Mouse (Mus musculus): ENCODE measurements around the gene Cd9. TPM values are rescaled to one million over a fixed set of nuclear protein-coding genes. Genes with fewer than 3 reads are reported as not detected.

Cd9 gene
- total and polyA plus RNA-seq, 2 experiments from 2014 or later: 49.1 to 105 TPM

DNA sequence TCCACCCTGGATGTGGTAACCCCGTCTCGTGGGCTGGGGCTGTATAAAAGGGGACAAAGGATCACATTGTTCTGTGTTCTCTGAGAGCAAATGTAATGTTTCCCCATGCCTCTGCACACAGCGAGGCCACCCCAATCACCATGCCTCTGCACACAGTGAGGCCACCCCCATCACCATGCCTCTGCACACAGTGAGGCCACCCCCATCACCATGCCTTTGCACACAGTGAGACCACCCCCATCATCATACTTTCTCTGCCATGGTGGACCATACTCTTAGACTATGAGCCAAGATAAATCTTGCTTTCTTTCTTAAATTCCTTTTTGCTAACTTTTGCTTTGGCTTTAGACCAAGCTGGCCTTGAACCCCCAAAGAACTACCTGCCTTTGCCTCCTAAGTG, 61.3 kb downstream of the Cd9 start:
- no peaks in the 10 kb centered on the region for H3K36me3 ChIP-seq (ENCODE audit: insufficient read depth, low read length)
- no peaks in the 10 kb centered on the region for H3K27me3 ChIP-seq (ENCODE audit: insufficient read depth, low read length)
- no peaks in the 10 kb centered on the region for H3K4me1 ChIP-seq (ENCODE audit: insufficient read depth, low read length)
- no peak overlapping the region for H3K9ac ChIP-seq (replicated peaks; ENCODE audit: low read length, poor library complexity, severe bottlenecking)
- ATAC-seq (ENCODE audit: low FRiP score) (no peak), DNase-seq (ENCODE audit: low spot score) (no peak)
- 68% methylated on average over 3 of the region's 3 CpGs for WGBS
- H3K27ac ChIP-seq (ENCODE audit: low read depth, low read length): no peak overlapping the region
- no peak for TF ChIP-seq CTCF (IDR thresholded peaks at IDR 0.05)
- H3K4me2 ChIP-seq (ENCODE audit: low read depth, low read length, poor library complexity, severe bottlenecking): no peak overlapping the region
- no peaks in the 10 kb centered on the region for H3K9me3 ChIP-seq (ENCODE audit: low read length)
- H3K4me3 ChIP-seq (ENCODE audit: low read depth, low read length): no peak overlapping the region

DNA sequence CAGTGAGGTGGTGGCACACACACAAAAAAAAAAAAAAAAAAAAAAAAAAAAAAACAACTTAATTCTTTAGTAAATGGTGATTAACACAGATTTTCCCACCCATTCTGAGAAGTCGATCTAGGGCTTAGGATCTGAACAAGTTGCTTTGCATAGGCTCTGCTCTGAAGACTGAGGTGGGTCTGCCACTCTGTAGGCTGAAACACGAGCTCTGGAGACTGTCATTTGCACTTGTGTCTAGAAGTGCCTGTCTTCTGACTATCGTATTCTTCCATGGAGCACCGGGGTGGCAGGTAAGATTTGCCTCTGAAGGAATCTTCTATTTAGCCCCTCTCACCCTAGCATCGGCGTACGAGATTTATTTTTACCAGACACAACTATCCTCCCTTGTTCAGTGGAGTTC, 62.1 kb downstream of the Cd9 start:
- DNase-seq (ENCODE audit: low spot score) (no peak), ATAC-seq (ENCODE audit: low FRiP score) (no peak)
- Histone ChIP-seq H3K27me3 (ENCODE audit: insufficient read depth, low read length) (no peaks in the 10 kb centered on the region), H3K4me3 (ENCODE audit: low read depth, low read length) (no peak overlapping the region), H3K9me3 (ENCODE audit: low read length) (no peaks in the 10 kb centered on the region), H3K4me1 (ENCODE audit: insufficient read depth, low read length) (no peaks in the 10 kb centered on the region), H3K4me2 (ENCODE audit: low read depth, low read length, poor library complexity, severe bottlenecking) (no peak overlapping the region), H3K27ac (ENCODE audit: low read depth, low read length) (no peak overlapping the region), H3K9ac (replicated peaks; ENCODE audit: low read length, poor library complexity, severe bottlenecking) (no peak overlapping the region), H3K36me3 (ENCODE audit: insufficient read depth, low read length) (no peaks in the 10 kb centered on the region)
- WGBS: 88% methylated on average over 7 of the region's 7 CpGs
- TF ChIP-seq CTCF (IDR thresholded peaks at IDR 0.05): no peak

GRCm38 (mm10) chr6:125430982-125431381, 63.6 kb downstream of the Cd9 start:
- no peaks in the 10 kb centered on the region for H3K27me3 ChIP-seq (ENCODE audit: insufficient read depth, low read length)
- WGBS: 75% methylated on average over 3 of the region's 3 CpGs
- no peaks in the 10 kb centered on the region for H3K36me3 ChIP-seq (ENCODE audit: insufficient read depth, low read length)
- ATAC-seq (ENCODE audit: low FRiP score) (no peak), DNase-seq (ENCODE audit: low spot score) (no peak)
- H3K4me3 ChIP-seq (ENCODE audit: low read depth, low read length): no peak overlapping the region
- no peak overlapping the region for H3K4me2 ChIP-seq (ENCODE audit: low read depth, low read length, poor library complexity, severe bottlenecking)
- H3K9me3 ChIP-seq (ENCODE audit: low read length): no peaks in the 10 kb centered on the region
- TF ChIP-seq CTCF (IDR thresholded peaks at IDR 0.05): no peak
- no peak overlapping the region for H3K27ac ChIP-seq (ENCODE audit: low read depth, low read length)
- H3K4me1 ChIP-seq (ENCODE audit: insufficient read depth, low read length): no peaks in the 10 kb centered on the region; the same call in 1 of the 2 replicates
- H3K9ac ChIP-seq (replicated peaks; ENCODE audit: low read length, poor library complexity, severe bottlenecking): no peak overlapping the region

GRCm38 (mm10) chr6:125430358-125430958, 64.1 kb downstream of the Cd9 start:
- Histone ChIP-seq H3K27ac (ENCODE audit: low read depth, low read length) (no peak overlapping the region), H3K4me3 (ENCODE audit: low read depth, low read length) (no peak overlapping the region), H3K4me2 (ENCODE audit: low read depth, low read length, poor library complexity, severe bottlenecking) (no peak overlapping the region), H3K36me3 (ENCODE audit: insufficient read depth, low read length) (no peaks in the 10 kb centered on the region), H3K9me3 (ENCODE audit: low read length) (no peaks in the 10 kb centered on the region), H3K27me3 (ENCODE audit: insufficient read depth, low read length) (no peaks in the 10 kb centered on the region), H3K4me1 (ENCODE audit: insufficient read depth, low read length) (no peaks in the 10 kb centered on the region; the same call in 1 of the 2 replicates), H3K9ac (replicated peaks; ENCODE audit: low read length, poor library complexity, severe bottlenecking) (no peak overlapping the region)
- ATAC-seq (ENCODE audit: low FRiP score) (no peak), DNase-seq (ENCODE audit: low spot score) (no peak)
- TF ChIP-seq CTCF (IDR thresholded peaks at IDR 0.05): no peak
- WGBS: 16% methylated on average over 14 of the region's 14 CpGs

- Histone ChIP-seq H3K4me2 (ENCODE audit: low read depth, low read length, poor library complexity, severe bottlenecking) (no peak overlapping the region), H3K9ac (replicated peaks; ENCODE audit: low read length, poor library complexity, severe bottlenecking) (no peak overlapping the region), H3K9me3 (ENCODE audit: low read length) (no peaks in the 10 kb centered on the region), H3K4me1 (ENCODE audit: insufficient read depth, low read length) (no peaks in the 10 kb centered on the region; the same call in 1 of the 2 replicates), H3K27ac (ENCODE audit: low read depth, low read length) (no peak overlapping the region), H3K4me3 (ENCODE audit: low read depth, low read length) (no peak overlapping the region), H3K36me3 (ENCODE audit: insufficient read depth, low read length) (no peaks in the 10 kb centered on the region), H3K27me3 (ENCODE audit: insufficient read depth, low read length) (no peaks in the 10 kb centered on the region)
- WGBS: 77% methylated on average over 6 of the region's 6 CpGs
- TF ChIP-seq CTCF (IDR thresholded peaks at IDR 0.05): no peak
- no peak for DNase-seq (ENCODE audit: low spot score)
- ATAC-seq (ENCODE audit: low FRiP score): no peak
Measured at GRCm38 (mm10) chr6:125429741-125430140, 64.8 kb downstream of the Cd9 start.

DNA sequence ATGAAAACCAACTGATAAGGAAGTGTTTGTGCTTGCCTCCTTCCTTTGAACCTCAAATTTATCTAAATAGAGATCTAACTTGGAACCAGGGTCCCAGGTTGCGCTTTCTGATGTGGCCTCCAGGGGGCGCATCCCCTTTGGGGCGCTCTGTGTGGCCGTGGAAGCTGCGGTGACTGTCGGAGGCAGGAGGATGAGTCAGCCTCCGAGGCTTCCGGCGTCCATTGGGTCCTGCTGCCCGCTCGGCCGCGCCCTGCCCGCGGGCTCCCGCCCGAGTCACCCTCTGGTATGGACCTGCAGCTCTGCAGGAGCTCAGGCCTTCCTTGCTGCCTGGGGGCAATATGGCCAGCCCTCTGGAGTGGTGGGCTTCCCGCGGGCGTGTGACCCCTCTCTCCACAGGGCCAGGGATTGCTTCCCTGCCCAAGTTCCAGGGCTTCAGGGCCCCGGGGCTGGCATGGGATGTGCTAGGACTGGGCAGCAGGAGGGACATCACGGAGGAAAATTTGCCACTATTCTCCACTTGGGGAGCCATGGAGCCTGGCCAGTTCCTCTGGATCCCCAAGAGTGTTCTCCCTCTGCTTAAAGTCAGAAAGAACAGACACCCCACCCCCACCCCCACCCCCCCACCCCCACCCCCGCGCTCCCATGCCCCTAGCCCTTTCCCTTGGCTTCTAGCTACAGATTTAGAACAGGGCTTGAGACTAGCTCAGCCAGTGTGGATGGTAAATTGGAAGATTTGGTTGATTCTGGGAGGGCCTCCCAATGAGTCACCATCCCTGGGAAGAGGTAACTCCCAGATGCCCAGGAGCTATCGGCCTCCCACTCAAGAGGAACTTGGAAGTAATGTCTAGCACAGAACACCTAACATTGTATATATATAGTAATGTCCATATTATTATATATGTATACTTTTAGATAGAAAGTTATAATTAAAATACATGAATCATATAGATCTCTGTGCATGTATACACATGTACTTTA, 67.9 kb downstream of the Cd9 start:
- 3% methylated on average over 25 of the region's 25 CpGs for WGBS
- DNase-seq (ENCODE audit: low spot score): peak; percentile 80
- H3K27me3 ChIP-seq (ENCODE audit: insufficient read depth, low read length): 0 out of 2 replicates have a peak, but pooled peaks cover 6% of the 10 kb centered on the region
- no peaks in the 10 kb centered on the region for H3K36me3 ChIP-seq (ENCODE audit: insufficient read depth, low read length)
- peak overlapping the region; percentile 36 for H3K4me3 ChIP-seq (ENCODE audit: low read depth, low read length)
- H3K27ac ChIP-seq (ENCODE audit: low read depth, low read length): no peak overlapping the region
- no peaks in the 10 kb centered on the region; the same call in none of the 2 replicates for H3K4me1 ChIP-seq (ENCODE audit: insufficient read depth, low read length)
- no peaks in the 10 kb centered on the region for H3K9me3 ChIP-seq (ENCODE audit: low read length)
- peak; percentile 86 for TF ChIP-seq CTCF (IDR thresholded peaks at IDR 0.05)
- H3K9ac ChIP-seq (replicated peaks; ENCODE audit: low read length, poor library complexity, severe bottlenecking): 0 out of 2 replicates have a peak overlapping the region, but pooled peaks have one; percentile 40
- ATAC-seq (ENCODE audit: low FRiP score): peak; percentile 89
- peak overlapping the region; percentile 74 for H3K4me2 ChIP-seq (ENCODE audit: low read depth, low read length, poor library complexity, severe bottlenecking)
